Mouse (Mus musculus): ENCODE measurements at regions not wholly inside any gene's neighbourhood (a gene's known extent, or its start where the extent isn't known, plus 50 kb on each side); places are given as distances from the start of the nearest gene placed in this dataset.

GRCm38 (mm10) chr3:46771805-46772204 lies 323.8 kb upstream of the Pabpc4l start:
- DNase-seq (ENCODE audit: low read depth, low spot score), result peak; percentile 19

- DNase-seq (ENCODE audit: low read depth, low spot score), result no peak
Observed at GRCm38 (mm10) chr3:46764939-46765338, 316.9 kb upstream of the Pabpc4l start.

GRCm38 (mm10) chr3:46758500-46758899 lies 310.5 kb upstream of the Pabpc4l start:
- DNase-seq (ENCODE audit: low read depth, low spot score), result no peak

- no peak for DNase-seq (ENCODE audit: low read depth, low spot score)
Observed at GRCm38 (mm10) chr3:46727679-46728078, 279.7 kb upstream of the Pabpc4l start.

GRCm38 (mm10) chr3:46701649-46702048 lies 253.6 kb upstream of the Pabpc4l start:
- no peak for DNase-seq (ENCODE audit: low read depth, low spot score)

- DNase-seq (ENCODE audit: low read depth, low spot score), result peak; percentile 64
Observed at GRCm38 (mm10) chr3:46687680-46688420, 239.8 kb upstream of the Pabpc4l start.

Measured in ZHBTc4 (cell line).